Mouse (Mus musculus) embryonic fibroblast, embryonic 13.5 days (primary cell): Measurements from ENCODE around the gene Chaf1a.

ENCODE experiments used
- CTCF ChIP-seq: IDR thresholded peaks from 2 replicates; pipeline ENCODE4 v1.5.1; 2011; ENCODE audit warnings: mild to moderate bottlenecking, control low read depth, low read length, moderate library complexity, borderline replicate concordance; ENCODE audit not compliant: insufficient read depth
- POLR2A ChIP-seq: IDR thresholded peaks from 2 replicates; pipeline ENCODE4 v1.6.1; 2011; ENCODE audit warnings: low read depth, mild to moderate bottlenecking, control low read depth, low read length, moderate library complexity

- TF ChIP-seq CTCF (no peak), POLR2A (no peak)
These were observed 39.7 kb downstream of the Chaf1a start for GRCm38 (mm10) chr17:56079921-56080320.
